Mouse (Mus musculus) C2C12 (cell line): Measurements from ENCODE around the gene Rbm17.

ENCODE experiments used
- CEBPB ChIP-seq: IDR thresholded peaks from one replicate; pipeline ENCODE4 v1.6.1; 2011; ENCODE audit warnings: low read depth, mild to moderate bottlenecking, control low read depth, moderate library complexity
- CTCF ChIP-seq: IDR thresholded peaks from one replicate; pipeline ENCODE4 v1.5.1; 2011; ENCODE audit not compliant: control insufficient read depth, insufficient read depth, insufficient read length
- FOSL1 ChIP-seq: IDR thresholded peaks from one replicate; pipeline ENCODE4 v1.8.0; 2011; ENCODE audit warnings: mild to moderate bottlenecking, low read length; ENCODE audit not compliant: poor library complexity, insufficient read depth, severe bottlenecking
- MAX ChIP-seq: IDR thresholded peaks from one replicate; pipeline ENCODE4 v1.6.1; 2011; ENCODE audit warnings: mild to moderate bottlenecking, control low read depth
- MYOD1 ChIP-seq: IDR thresholded peaks from one replicate; pipeline ENCODE4 v1.6.1; 2011; ENCODE audit warnings: low read depth; ENCODE audit not compliant: control insufficient read depth, insufficient read length
- MYOG ChIP-seq: IDR thresholded peaks from one replicate; pipeline ENCODE4 v1.6.1; 2011; ENCODE audit not compliant: control insufficient read depth, insufficient read length; ENCODE audit errors: extremely low read depth

DNA sequence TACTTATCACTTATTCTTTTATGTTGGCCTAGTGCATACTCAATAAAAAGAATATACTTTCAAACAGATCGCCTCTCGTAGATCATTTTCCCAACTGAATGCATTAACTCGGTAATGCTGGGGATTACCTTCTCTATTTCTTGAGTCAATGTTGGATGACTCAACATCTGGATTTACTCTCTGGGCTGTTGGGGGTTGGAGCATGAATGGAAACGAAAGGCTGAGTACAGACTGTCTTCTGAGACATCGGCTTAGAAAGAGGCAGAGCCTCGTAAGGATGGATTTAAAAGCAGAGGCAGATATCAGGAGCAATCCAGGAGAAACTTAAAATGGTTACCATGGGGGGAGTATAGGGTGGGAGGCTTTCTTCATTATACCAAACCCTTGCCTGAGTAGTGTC, 25.8 kb downstream of the Rbm17 start:
- TF ChIP-seq FOSL1: no peak
- TF ChIP-seq CTCF: no peak
- TF ChIP-seq MYOG: no peak
- no peak for TF ChIP-seq CEBPB
- TF ChIP-seq MAX: no peak
- no peak for TF ChIP-seq MYOD1
